ENCODE assay signal across 10 mouse cellular contexts in the genomic region with DNA sequence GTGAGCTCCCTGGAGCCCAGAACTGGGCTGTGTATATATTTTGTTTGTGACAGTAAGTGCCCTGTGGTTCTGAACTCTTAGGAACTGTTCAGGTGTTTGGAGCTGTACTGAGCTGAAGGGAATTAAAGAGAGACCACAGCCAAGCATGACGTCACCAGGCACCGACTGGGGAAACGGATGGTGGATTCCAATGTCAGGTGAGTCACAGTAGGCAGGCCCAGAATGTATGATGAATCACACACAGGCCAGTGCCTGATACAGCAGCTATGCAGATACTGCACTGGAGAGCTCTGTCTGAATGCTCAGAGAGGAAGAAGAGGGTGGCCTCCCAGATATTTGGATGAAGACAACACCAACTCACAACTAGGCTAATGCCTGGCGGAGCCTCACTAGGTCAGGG. TPM values are rescaled to one million over a fixed set of nuclear protein-coding genes. Genes with fewer than 3 reads are reported as not detected.
DNase-seq lines count a peak whose midpoint lies in the region; ATAC-seq and TF ChIP-seq lines count a peak whose summit lies in the region.
"Had no signal": no experiment of that assay in that cellular context is flagged by ENCODE, and none has a peak within 500 bp of the region (broad histone marks: within the 10 kb centered on the region; RNA-seq: fewer than 3 reads in every experiment).

No protein-coding gene starts in this region.

- no peak for ATAC-seq in lung, embryonic 14.5 days (ENCODE audit: insufficient read depth)
- peak; percentile 81 for ATAC-seq in stomach, embryonic 14.5 days (ENCODE audit: insufficient number of reproducible peaks, insufficient read depth, low FRiP score, low read depth)
- ATAC-seq in granulocyte monocyte progenitor cell, adult 5-6 weeks (replicated peaks; ENCODE audit: poor library complexity, severe bottlenecking) = no peak

- no peak for TF ChIP-seq POLR2A in cerebellum, adult 2 months (IDR thresholded peaks at IDR 0.05; ENCODE audit: borderline replicate concordance, insufficient read depth, low read length)

- no peak overlapping the region for H3K4me2 ChIP-seq in lung, embryonic 14.5 days
- H3K4me2 ChIP-seq in stomach, embryonic 14.5 days (replicated peaks; ENCODE audit: low read depth, low read length) = no peak overlapping the region
- H3K4me2 ChIP-seq: hindbrain, embryonic 15.5 days; liver, embryonic 13.5 days had no signal

- no peaks in the 10 kb centered on the region for H3K36me3 ChIP-seq in lung, embryonic 14.5 days (ENCODE audit: insufficient read depth)
- H3K36me3 ChIP-seq in stomach, embryonic 14.5 days (ENCODE audit: control insufficient read depth, insufficient read depth, low read length) = no peaks in the 10 kb centered on the region
- H3K36me3 ChIP-seq: hindbrain, embryonic 15.5 days; liver, embryonic 13.5 days had no signal

- no peak for TF ChIP-seq CTCF in cerebellum, adult 2 months (IDR thresholded peaks at IDR 0.05; ENCODE audit: borderline replicate concordance, insufficient read depth, low read depth, low read length)
- no peak for TF ChIP-seq CTCF in lung, embryonic 14.5 days (IDR thresholded peaks at IDR 0.05; ENCODE audit: low read depth)

- 67% methylated on average over 4 of the region's 4 CpGs for WGBS in cerebellum, adult 2 months
- WGBS in lung, embryonic 14.5 days = 49% methylated on average over 4 of the region's 4 CpGs
- WGBS in stomach, embryonic 14.5 days = 41% methylated on average over 4 of the region's 4 CpGs

- H3K4me3 ChIP-seq in cerebellum, adult 2 months (replicated peaks; ENCODE audit: insufficient read depth, low read depth, low read length) = no peak overlapping the region
- no peak overlapping the region for H3K4me3 ChIP-seq in lung, embryonic 14.5 days (ENCODE audit: low read depth, low read length)
- H3K4me3 ChIP-seq in stomach, embryonic 14.5 days (ENCODE audit: low read depth, low read length) = no peak overlapping the region
- H3K4me3 ChIP-seq: hindbrain, embryonic 15.5 days; liver, embryonic 13.5 days had no signal

- no peaks in the 10 kb centered on the region for H3K9me3 ChIP-seq in lung, embryonic 14.5 days (ENCODE audit: low read depth, low read length)
- no peaks in the 10 kb centered on the region for H3K9me3 ChIP-seq in stomach, embryonic 14.5 days (ENCODE audit: control insufficient read depth, low read depth, low read length)
- H3K9me3 ChIP-seq: hindbrain, embryonic 15.5 days; liver, embryonic 13.5 days had no signal

- no peak overlapping the region for H3K27ac ChIP-seq in cerebellum, adult 2 months (ENCODE audit: insufficient read depth, low read length)
- H3K27ac ChIP-seq in lung, embryonic 14.5 days (ENCODE audit: low read depth) = no peak overlapping the region
- no peak overlapping the region for H3K27ac ChIP-seq in stomach, embryonic 14.5 days (ENCODE audit: low read length)
- H3K27ac ChIP-seq: hindbrain, embryonic 15.5 days; liver, embryonic 13.5 days had no signal

- peaks cover 3% of the 10 kb centered on the region; the same call in 1 of the 2 replicates for H3K4me1 ChIP-seq in cerebellum, adult 2 months (ENCODE audit: control insufficient read depth, insufficient read depth, low read length)
- no peaks in the 10 kb centered on the region for H3K4me1 ChIP-seq in lung, embryonic 14.5 days (ENCODE audit: insufficient read depth)
- H3K4me1 ChIP-seq in stomach, embryonic 14.5 days (ENCODE audit: control insufficient read depth, insufficient read depth, low read length) = no peaks in the 10 kb centered on the region
- H3K4me1 ChIP-seq: hindbrain, embryonic 15.5 days; liver, embryonic 13.5 days had no signal

- DNase-seq in cerebellum, adult 2 months = peak; percentile 30 to 49
- DNase-seq in cerebellum, postnatal 10 days = no peak
- peak; percentile 37 for DNase-seq in lung, embryonic 14.5 days
- no peak for DNase-seq in lung, postnatal 10 days
- DNase-seq in brain, adult 2 months (ENCODE audit: low read depth, low spot score) = peak; percentile 85
- DNase-seq in thymus, postnatal 25 days = no peak
- DNase-seq: liver, embryonic 13.5 days had no signal

- H3K9ac ChIP-seq in lung, embryonic 14.5 days = no peak overlapping the region
- H3K9ac ChIP-seq in stomach, embryonic 14.5 days (replicated peaks; ENCODE audit: low read depth, low read length) = no peak overlapping the region
- H3K9ac ChIP-seq: hindbrain, embryonic 15.5 days; liver, embryonic 13.5 days had no signal

- no peaks in the 10 kb centered on the region for H3K27me3 ChIP-seq in cerebellum, adult 2 months (ENCODE audit: control insufficient read depth, insufficient read depth, low read length)
- no peaks in the 10 kb centered on the region for H3K27me3 ChIP-seq in lung, embryonic 14.5 days (ENCODE audit: insufficient read depth, low read length)
- H3K27me3 ChIP-seq in stomach, embryonic 14.5 days (ENCODE audit: control insufficient read depth, insufficient read depth, low read length) = no peaks in the 10 kb centered on the region
- H3K27me3 ChIP-seq: hindbrain, embryonic 15.5 days; liver, embryonic 13.5 days had no signal

RNA-seq across cellular contexts. Expression of a gene that starts 46.6 kb away (rescaled TPM):
- polyA plus RNA-seq in cerebellum, adult 2 months (2012; rRNA removed) = 22.4 and 22.6 TPM in 2 replicates
- 129 and 130 TPM in 2 replicates for polyA plus RNA-seq in lung, embryonic 14.5 days (2014; fragmentation: Nextera tagmentation; extraction: Ambion mirVana)
- 123 and 138 TPM in 2 replicates for polyA plus RNA-seq in stomach, embryonic 14.5 days (2014; fragmentation: Nextera tagmentation; extraction: Ambion mirVana)
- 46.3 and 51.5 TPM in 2 replicates for total RNA-seq in granulocyte monocyte progenitor cell, adult 5-6 weeks (2014; fragmentation: Nextera tagmentation)
- 82.6 and 95.9 TPM in 2 replicates for total RNA-seq in granulocyte monocyte progenitor cell, adult 5-6 weeks (2017)

RNA-seq across cellular contexts. Expression of a gene that starts 52.2 kb away (rescaled TPM):
- polyA plus RNA-seq in cerebellum, adult 2 months (2012; rRNA removed) = 62.2 and 74.2 TPM in 2 replicates
- polyA plus RNA-seq in lung, embryonic 14.5 days (2014; fragmentation: Nextera tagmentation; extraction: Ambion mirVana) = 723 and 735 TPM in 2 replicates
- polyA plus RNA-seq in stomach, embryonic 14.5 days (2014; fragmentation: Nextera tagmentation; extraction: Ambion mirVana) = 676 and 802 TPM in 2 replicates
- 687 and 692 TPM in 2 replicates for total RNA-seq in granulocyte monocyte progenitor cell, adult 5-6 weeks (2014; fragmentation: Nextera tagmentation)
- 44.9 and 50.5 TPM in 2 replicates for total RNA-seq in granulocyte monocyte progenitor cell, adult 5-6 weeks (2017)

Comparison
In these comparisons a context has a peak if more than half of its experiments do, and no peak if none do; other contexts are left out.
1. DNase-seq: peak in cerebellum, adult 2 months (2 of 2), lung, embryonic 14.5 days (single experiment) and brain, adult 2 months (single experiment); none in cerebellum, postnatal 10 days (0 of 2), lung, postnatal 10 days (single experiment) and thymus, postnatal 25 days (single experiment).